Mouse (Mus musculus) megakaryocyte progenitor cell, adult 5-6 weeks (primary cell): ENCODE measurements around the gene Dnajc10. TPM values are rescaled to one million over a fixed set of nuclear protein-coding genes. Genes with fewer than 3 reads are reported as not detected.

Experiments
- ATAC-seq: replicated peaks from 2 replicates; pipeline ENCODE4 v1.8.0; 2016; ENCODE audit warnings: mild to moderate bottlenecking, moderate TSS enrichment, inconsistent platforms; ENCODE audit not compliant: poor library complexity
- total RNA-seq, 2 experiments: library from RNA; stranded (forward) in 1 of 2; stranded (reverse) in 1 of 2; fragments of 157-497, 149-512 nt in 1 of 2; fragments of 200-1000 nt in 1 of 2; gene quantifications; 2 replicates each; pipeline versions ENCODE4 v1.2.3 to v1.2.4; 2015 to 2017

Dnajc10 gene
- total RNA-seq, 2 experiments from 2014 or later = 111 to 123 TPM

GRCm38 (mm10) chr2:80328961-80329653, 13.8 kb downstream of the Dnajc10 start:
- no peak for ATAC-seq

- ATAC-seq = no peak
These were observed 25.3 kb downstream of the Dnajc10 start for GRCm38 (mm10) chr2:80340537-80340936.

GRCm38 (mm10) chr2:80354531-80354930, 39.3 kb downstream of the Dnajc10 start:
- no peak for ATAC-seq

GRCm38 (mm10) chr2:80356656-80357231, 41.5 kb downstream of the Dnajc10 start:
- ATAC-seq = peak; percentile 32; the same call in 1 of the 2 replicates

GRCm38 (mm10) chr2:80371458-80371857, 56.2 kb downstream of the Dnajc10 start:
- no peak for ATAC-seq

GRCm38 (mm10) chr2:80374892-80375291, 59.6 kb downstream of the Dnajc10 start:
- ATAC-seq = no peak

GRCm38 (mm10) chr2:80379848-80380247, 64.6 kb downstream of the Dnajc10 start:
- ATAC-seq = no peak

- ATAC-seq = no peak
These were observed 69.2 kb downstream of the Dnajc10 start for GRCm38 (mm10) chr2:80384447-80384846.

GRCm38 (mm10) chr2:80386255-80386654, 71.0 kb downstream of the Dnajc10 start:
- no peak for ATAC-seq

GRCm38 (mm10) chr2:80387668-80388067, 72.4 kb downstream of the Dnajc10 start:
- ATAC-seq = no peak

GRCm38 (mm10) chr2:80388341-80388740, 73.1 kb downstream of the Dnajc10 start:
- ATAC-seq = no peak

- ATAC-seq = no peak
These were observed 80.8 kb downstream of the Dnajc10 start for GRCm38 (mm10) chr2:80396057-80396456.

GRCm38 (mm10) chr2:80396864-80397263, 81.6 kb downstream of the Dnajc10 start:
- no peak for ATAC-seq

- ATAC-seq = no peak
These were observed 83.4 kb downstream of the Dnajc10 start for GRCm38 (mm10) chr2:80398595-80399099.

Other genes with a start within 250 kb of the Dnajc10 start
- not detected in 2 replicates for gene Pde1a, start 186.0 kb upstream of the Dnajc10 start, total RNA-seq (2015)
- gene Pde1a, start 186.0 kb upstream of the Dnajc10 start, total RNA-seq (2017) = not detected in 2 replicates
- not detected in 2 replicates for gene Prdx6b, start 23.0 kb upstream of the Dnajc10 start, total RNA-seq (2015)
- not detected in 2 replicates for gene Prdx6b, start 23.0 kb upstream of the Dnajc10 start, total RNA-seq (2017)
- not detected in 2 replicates for gene Frzb, start 132.2 kb downstream of the Dnajc10 start, total RNA-seq (2015)
- not detected in 2 replicates for gene Frzb, start 132.2 kb downstream of the Dnajc10 start, total RNA-seq (2017)